Mouse (Mus musculus) CH12.LX (cell line): ENCODE measurements around the gene Spata9. TPM values are rescaled to one million over a fixed set of nuclear protein-coding genes. Genes with fewer than 3 reads are reported as not detected.

Experiments used
- DNase-seq: peaks from one replicate; pipeline ENCODE4 v3.0.0-alpha.2; 2013; ENCODE audit errors: extremely low read depth
- H3K27ac ChIP-seq: 2 replicates; pipeline ENCODE4 v1.5.1; 2012; ENCODE audit warnings: low read depth, mild to moderate bottlenecking, control low read depth, moderate library complexity; ENCODE audit not compliant: insufficient read depth
- H3K27me3 ChIP-seq: replicated peaks from 2 replicates; pipeline ENCODE3; 2012; ENCODE audit warnings: inconsistent platforms
- H3K36me3 ChIP-seq, 2 experiments: replicated peaks in 1 of 2; 2 replicates each; pipeline versions ENCODE3 to v1.6.1; 2012; ENCODE audit warnings: inconsistent platforms in 1 of 2, low read length in 1 of 2, mild to moderate bottlenecking in 1 of 2, mixed read lengths in 1 of 2, moderate library complexity in 1 of 2; ENCODE audit not compliant: control insufficient read depth in 1 of 2, insufficient read depth in 1 of 2
- H3K4me1 ChIP-seq, 2 experiments: 2 replicates each; pipeline ENCODE4 v1.6.1; 2012; ENCODE audit warnings: inconsistent platforms in 1 of 2, moderate library complexity in 1 of 2; ENCODE audit not compliant: insufficient read depth in 2 of 2, control insufficient read depth in 1 of 2
- H3K4me2 ChIP-seq: 2 replicates; pipeline ENCODE4 v1.6.1; 2012; ENCODE audit warnings: low read depth, mild to moderate bottlenecking, control low read depth; ENCODE audit not compliant: poor library complexity, insufficient read depth, severe bottlenecking
- H3K4me3 ChIP-seq, 3 experiments: fragments of 150-350 bp in 1 of 3; sonication (generic) in 1 of 3; replicated peaks in 1 of 3; 2 replicates each; pipeline versions ENCODE3 to v1.5.1; 2011 to 2012; ENCODE audit warnings: low read depth in 2 of 3, low read length in 2 of 3, mild to moderate bottlenecking in 2 of 3, moderate library complexity in 2 of 3, control low read depth in 1 of 3, improper control_type of control experiment in 1 of 3, inconsistent platforms in 1 of 3, mixed read lengths in 1 of 3; ENCODE audit not compliant: poor library complexity in 1 of 3
- H3K79me2 ChIP-seq: replicated peaks from 2 replicates; pipeline ENCODE4 v1.6.1; 2012; ENCODE audit warnings: mild to moderate bottlenecking, moderate library complexity; ENCODE audit not compliant: control insufficient read depth, poor library complexity, insufficient read depth, severe bottlenecking; ENCODE audit errors: extremely low read depth
- H3K9ac ChIP-seq: 2 replicates; pipeline ENCODE4 v1.6.1; 2012; ENCODE audit warnings: low read depth, mild to moderate bottlenecking, control low read depth, moderate library complexity; ENCODE audit not compliant: insufficient read depth
- H3K9me3 ChIP-seq: replicated peaks from 2 replicates; pipeline ENCODE3; 2012; ENCODE audit warnings: low read length, inconsistent platforms, mixed read lengths
- BHLHE40 ChIP-seq: IDR thresholded peaks from 2 replicates; pipeline ENCODE4 v1.6.1; 2011; ENCODE audit warnings: mild to moderate bottlenecking, low read depth, low read length, improper control_type of control experiment
- ETS1 ChIP-seq: conservative IDR thresholded peaks from 2 replicates; pipeline ENCODE4 v1.6.1; 2012; ENCODE audit warnings: low read depth, mild to moderate bottlenecking, inconsistent platforms, low read length, improper control_type of control experiment, moderate library complexity
- GABPA ChIP-seq: IDR thresholded peaks from 2 replicates; pipeline ENCODE4 v1.6.1; 2012; ENCODE audit warnings: low read depth, low read length, improper control_type of control experiment, inconsistent platforms; ENCODE audit not compliant: insufficient replicate concordance
- HCFC1 ChIP-seq: IDR thresholded peaks from 2 replicates; pipeline ENCODE4 v1.6.1; 2012; ENCODE audit warnings: low read depth, mild to moderate bottlenecking, inconsistent platforms, low read length, improper control_type of control experiment
- IRF4 ChIP-seq: IDR thresholded peaks from 2 replicates; pipeline ENCODE4 v1.6.1; 2014; ENCODE audit warnings: low read depth, mild to moderate bottlenecking, inconsistent platforms, low read length, improper control_type of control experiment
- JUN ChIP-seq: IDR thresholded peaks from 2 replicates; pipeline ENCODE4 v1.6.1; 2011; ENCODE audit warnings: low read depth, mild to moderate bottlenecking, low read length, improper control_type of control experiment, moderate library complexity; ENCODE audit not compliant: insufficient read depth
- MAX ChIP-seq: IDR thresholded peaks from 2 replicates; pipeline ENCODE4 v1.6.1; 2011; ENCODE audit warnings: low read length, improper control_type of control experiment
- MAZ ChIP-seq: IDR thresholded peaks from 2 replicates; pipeline ENCODE4 v1.6.1; 2012; ENCODE audit warnings: low read depth, mild to moderate bottlenecking, inconsistent platforms, low read length, improper control_type of control experiment, moderate library complexity
- MXI1 ChIP-seq: IDR thresholded peaks from 2 replicates; pipeline ENCODE4 v1.6.1; 2011; ENCODE audit warnings: mild to moderate bottlenecking, low read depth, low read length, improper control_type of control experiment
- MYC ChIP-seq: IDR thresholded peaks from 2 replicates; pipeline ENCODE4 v1.6.1; 2011; ENCODE audit warnings: low read depth, mild to moderate bottlenecking, improper control_type of control experiment, low read length
- NRF1 ChIP-seq: IDR thresholded peaks from 2 replicates; pipeline ENCODE4 v1.6.1; 2014; ENCODE audit warnings: low read depth, mild to moderate bottlenecking, inconsistent platforms, low read length, improper control_type of control experiment, moderate library complexity
- PAX5 ChIP-seq: IDR thresholded peaks from 2 replicates; pipeline ENCODE4 v1.6.1; 2012; ENCODE audit warnings: low read length, inconsistent platforms, mixed read lengths
- POLR2AphosphoS2 ChIP-seq: IDR thresholded peaks from 2 replicates; pipeline ENCODE4 v1.6.1; 2011; ENCODE audit warnings: low read depth, low read length, improper control_type of control experiment
- SMC3 ChIP-seq: IDR thresholded peaks from 2 replicates; pipeline ENCODE4 v1.6.1; 2011; ENCODE audit warnings: low read depth, low read length, improper control_type of control experiment
- TBP ChIP-seq: conservative IDR thresholded peaks from 2 replicates; pipeline ENCODE4 v1.6.1; 2011; ENCODE audit warnings: low read depth, low read length, improper control_type of control experiment
- UBTF ChIP-seq: IDR thresholded peaks from 2 replicates; pipeline ENCODE4 v1.6.1; 2012; ENCODE audit warnings: low read depth, mild to moderate bottlenecking, inconsistent platforms, low read length, improper control_type of control experiment, moderate library complexity
- USF2 ChIP-seq: conservative IDR thresholded peaks from 2 replicates; pipeline ENCODE4 v1.6.1; 2011; ENCODE audit warnings: low read depth, low read length, improper control_type of control experiment
- ZMIZ1 ChIP-seq: IDR thresholded peaks from 2 replicates; pipeline ENCODE4 v1.6.1; 2012; ENCODE audit warnings: low read depth, mild to moderate bottlenecking, inconsistent platforms, low read length, improper control_type of control experiment
- ZNF384 ChIP-seq: IDR thresholded peaks from 2 replicates; pipeline ENCODE4 v1.6.1; 2012; ENCODE audit warnings: low read depth, low read length, improper control_type of control experiment, inconsistent platforms
- dilution Hi-C: fragments of 300-500 bp; cut with MboI; formaldehyde crosslinking; loops from 2 replicates; pipeline ENCODE4 v1.14.3; 2020; ENCODE audit warnings: low sequenced_read_pairs; ENCODE audit not compliant: extremely low pct_unique_long_range_greater_than_20kb, extremely low pct_ligation_motif_present
- in situ Hi-C: fragments of 300-500 bp; cut with MboI; formaldehyde crosslinking; loops from 3 replicates; pipeline ENCODE4 v1.14.3; 2019; ENCODE audit warnings: low sequenced_read_pairs, low pct_ligation_motif_present, low pct_unique_long_range_greater_than_20kb, mixed read lengths
- polyA plus RNA-seq: library from polyadenylated mRNA; unstranded; fragments of >175 nt; gene quantifications from 2 replicates; pipeline ENCODE4 v1.2.1, GENCODE M21; 2012; ENCODE audit warnings: low read depth; ENCODE audit not compliant: insufficient read length
- total RNA-seq, 2 experiments: library from RNA; depleted of rRNA; stranded (reverse); fragments of 300-350 nt in 1 of 2; fragments of >200 nt in 1 of 2; gene quantifications; 2 replicates each; pipeline ENCODE4 v1.2.3; 2012 to 2014

The Spata9 gene
- total and polyA plus RNA-seq, 3 experiments = 0.36 TPM; not detected in 2

DNA sequence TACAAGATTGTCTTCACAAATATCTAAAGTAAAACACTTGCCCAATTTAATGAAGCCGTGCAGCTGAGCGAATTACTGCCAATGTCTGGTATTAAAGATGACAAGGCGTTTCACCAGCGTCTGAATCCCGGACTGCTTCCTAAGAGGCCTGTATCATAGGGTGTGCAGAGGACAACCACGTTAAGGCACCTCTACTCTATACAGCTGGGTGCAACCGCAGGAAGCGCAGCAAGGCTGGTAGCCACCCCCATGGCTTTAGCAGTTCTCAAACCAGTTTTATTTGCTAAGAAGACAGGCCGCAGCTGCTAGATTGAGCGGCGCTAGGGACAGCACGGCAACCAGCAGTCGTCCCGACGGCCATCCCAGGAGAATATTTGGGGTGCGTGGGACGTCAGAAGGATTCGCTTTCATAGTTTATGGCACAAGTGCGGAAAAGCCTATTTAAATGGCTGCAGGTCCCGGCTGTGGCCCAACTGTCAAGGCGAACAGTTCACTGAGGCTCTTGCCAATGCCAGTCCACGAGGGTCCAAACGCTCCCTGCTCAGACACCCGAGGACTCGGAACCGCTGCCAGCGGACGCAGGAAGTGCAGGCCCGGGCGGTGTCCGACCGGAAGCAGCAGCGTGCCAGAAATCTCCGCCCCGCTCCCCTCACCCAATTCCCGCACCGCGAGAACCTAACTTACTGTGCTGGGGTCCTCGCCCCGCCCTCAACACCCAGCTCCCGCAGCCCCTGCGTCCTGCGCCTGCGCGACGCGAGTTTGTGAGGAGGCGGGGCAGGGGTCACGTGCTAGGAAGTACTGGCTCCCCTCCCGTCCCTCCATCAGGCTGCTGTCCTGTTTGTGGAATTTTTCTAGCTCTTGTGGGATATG, 51.3 kb downstream of the Spata9 start, which contains the start of gene Rfesd (continued):
- TF ChIP-seq PAX5 = no peak
- TF ChIP-seq IRF4 = peak; percentile 6; the same call in 1 of the 2 replicates
- 0 out of 2 replicates have a peak, but pooled peaks have one; percentile 60 for TF ChIP-seq POLR2AphosphoS2
- TF ChIP-seq ETS1 = 0 out of 2 replicates have a peak, but pooled peaks have one; percentile 12
- peak; percentile 90 for TF ChIP-seq USF2
- TF ChIP-seq ZMIZ1 = peak; percentile 91
- no peak for TF ChIP-seq UBTF
- TF ChIP-seq SMC3 = no peak
- TF ChIP-seq MXI1 = peak; percentile 82
- TF ChIP-seq BHLHE40 = peak; percentile 97
- no peak for TF ChIP-seq ZNF384
- TF ChIP-seq MAX = peak; percentile 74
- no peak for TF ChIP-seq JUN
- no peak; the same call in none of the 2 replicates for TF ChIP-seq MYC
- TF ChIP-seq NRF1 = peak; percentile 100
- TF ChIP-seq HCFC1 = peak; percentile 88
- TF ChIP-seq MAZ = 0 out of 2 replicates have a peak, but pooled peaks have one; percentile 50
- no peak for TF ChIP-seq GABPA

DNA sequence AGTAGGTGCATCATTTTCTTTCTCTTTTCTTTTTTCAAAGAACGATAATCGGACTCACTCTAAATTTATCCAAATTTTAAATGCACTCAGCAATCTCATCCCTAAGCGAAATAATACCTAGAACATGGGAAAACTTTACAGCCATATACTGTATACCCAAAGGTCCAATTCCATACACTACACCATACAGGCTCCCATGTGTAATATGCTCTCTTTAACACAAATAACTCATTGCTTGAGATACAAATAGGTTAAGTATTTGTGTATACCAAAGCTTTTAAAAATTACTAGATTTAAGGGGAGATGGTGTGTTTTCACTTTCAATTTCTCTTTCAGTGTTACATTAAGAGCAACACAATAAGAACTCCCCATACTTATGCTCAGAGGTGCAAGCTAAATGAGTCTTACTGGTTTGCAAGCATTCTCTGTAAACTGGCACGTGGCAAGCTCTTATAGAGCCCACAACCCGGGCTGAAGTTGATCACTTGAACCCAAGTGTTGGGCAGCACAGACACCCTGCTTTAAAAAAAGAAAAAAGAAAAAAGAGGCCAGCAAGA, 52.0 kb downstream of the Spata9 start:
- dilution Hi-C loops = no loop called here

More for the DNA sequence above, 52.0 kb downstream of the Spata9 start:
- Histone ChIP-seq H3K9me3 (no peaks in the 10 kb centered on the region), H3K4me3 (peak overlapping the region; percentile 50 to 80 (median 76)), H3K36me3 (no peaks in the 10 kb centered on the region), H3K4me2 (peak overlapping the region; percentile 82), H3K9ac (peak overlapping the region; percentile 73), H3K27ac (no peak overlapping the region), H3K79me2 (peaks cover 11% of the 10 kb centered on the region; the same call in 1 of the 2 replicates), H3K4me1 (peaks cover 0 to 15% of the 10 kb centered on the region in 2 experiments; a peak in 2 of 4 replicates), H3K27me3 (no peaks in the 10 kb centered on the region)
- in situ Hi-C loops = no loop called here
- peak; percentile 12 for DNase-seq
- TF ChIP-seq MAX (peak; percentile 30; the same call in 1 of the 2 replicates), SMC3 (no peak), MXI1 (0 out of 2 replicates have a peak, but pooled peaks have one; percentile 11), MYC (peak; percentile 43; the same call in 1 of the 2 replicates), TBP (0 out of 2 replicates have a peak, but pooled peaks have one; percentile 5), POLR2AphosphoS2 (no peak), BHLHE40 (0 out of 2 replicates have a peak, but pooled peaks have one; percentile 8)
